Mouse (Mus musculus) stomach, postnatal 0 days (tissue): ENCODE data around the gene Hoga1. TPM values are rescaled to one million over a fixed set of nuclear protein-coding genes. Genes with fewer than 3 reads are reported as not detected.

ENCODE experiments used
- ATAC-seq: fragments of 200-750 bp; cut with Nextera tagmentation; 2 replicates; pipeline ENCODE4 v1.8.0; 2017; ENCODE audit not compliant: low FRiP score, low TSS enrichment
- DNase-seq: peaks from one replicate; pipeline ENCODE4 v3.0.0-alpha.2; 2016; ENCODE audit warnings: low spot score
- H3K27ac ChIP-seq: fragments of 300-500 bp; sonication (generic); replicated peaks from 2 replicates; pipeline ENCODE4 v1.5.1; 2014; ENCODE audit warnings: mild to moderate bottlenecking, control low read depth
- H3K27me3 ChIP-seq: fragments of 300-500 bp; sonication (generic); 2 replicates; pipeline ENCODE4 v1.6.1; 2014; ENCODE audit warnings: low read length; ENCODE audit not compliant: control insufficient read depth, insufficient read depth
- H3K36me3 ChIP-seq: fragments of 300-500 bp; sonication (generic); 2 replicates; pipeline ENCODE4 v1.6.1; 2014; ENCODE audit warnings: low read length, mixed read lengths; ENCODE audit not compliant: control insufficient read depth, insufficient read depth
- H3K4me1 ChIP-seq: fragments of 300-500 bp; sonication (generic); replicated peaks from 2 replicates; pipeline ENCODE4 v1.6.1; 2014; ENCODE audit warnings: antibody characterized with exemption; ENCODE audit not compliant: control insufficient read depth, insufficient read depth
- H3K4me2 ChIP-seq: fragments of 300-500 bp; sonication (generic); replicated peaks from 2 replicates; pipeline ENCODE4 v1.6.1; 2014; ENCODE audit warnings: low read depth, mild to moderate bottlenecking, control low read depth, moderate library complexity
- H3K4me3 ChIP-seq: fragments of 300-500 bp; sonication (generic); 2 replicates; pipeline ENCODE4 v1.5.1; 2014; ENCODE audit warnings: low read depth, low read length, control low read depth
- H3K9ac ChIP-seq: fragments of 300-500 bp; sonication (generic); 2 replicates; pipeline ENCODE4 v1.6.1; 2014; ENCODE audit warnings: mild to moderate bottlenecking, low read length, control low read depth, mixed read lengths
- H3K9me3 ChIP-seq: fragments of 300-500 bp; sonication (generic); 2 replicates; pipeline ENCODE4 v1.6.1; 2016; ENCODE audit warnings: low read length; ENCODE audit not compliant: control insufficient read depth
- CTCF ChIP-seq: IDR thresholded peaks from 2 replicates; pipeline ENCODE4 v1.5.1; 2016; ENCODE audit warnings: antibody characterized with exemption, low read depth, mild to moderate bottlenecking, moderate library complexity
- EP300 ChIP-seq: optimal IDR thresholded peaks from 2 replicates; pipeline ENCODE3; 2016; ENCODE audit warnings: antibody characterized with exemption
- WGBS: fragments of 180-500 bp; shearing (Covaris S2); extraction: QIAGEN DNeasy Blood & Tissue Kit; methylation state at CpG from one replicate; pipeline ENCODE4 v1.1.7; 2014; 5-methylcytosine and 5-hydroxymethylcytosine counted together
- polyA plus RNA-seq: library from polyadenylated mRNA; unstranded; fragments of >200 nt; fragmentation: Nextera tagmentation; extraction: Ambion mirVana; gene quantifications from 2 replicates; pipeline ENCODE4 v1.2.1, GENCODE M21; 2015

The Hoga1 gene
- polyA plus RNA-seq, 1 experiment from 2014 or later: 1.6 TPM

DNA sequence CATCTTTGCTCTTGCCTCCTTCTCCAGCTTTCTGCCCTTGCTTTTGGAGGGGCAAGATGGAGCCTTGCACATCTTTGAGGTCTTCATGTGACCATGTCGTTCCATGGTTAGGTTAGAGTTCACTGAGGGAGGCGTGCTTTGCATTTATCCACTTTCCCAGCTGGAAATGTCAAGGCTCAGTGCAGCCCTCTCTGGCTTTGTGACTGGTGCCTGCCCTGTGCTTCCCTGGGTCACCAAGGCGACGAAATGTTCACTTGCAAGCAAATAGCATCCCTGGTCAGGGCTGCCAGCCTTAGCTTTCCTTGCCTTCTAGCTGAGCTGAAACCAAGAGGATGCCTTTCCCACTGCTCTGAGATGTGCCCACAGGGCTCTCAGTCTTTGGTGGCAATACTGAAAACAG, 35.0 kb upstream of the Hoga1 start:
- ATAC-seq (no peak), DNase-seq (no peak)
- no peaks in the 10 kb centered on the region for H3K4me1 ChIP-seq
- H3K9me3 ChIP-seq: no peaks in the 10 kb centered on the region
- no peak overlapping the region for H3K4me2 ChIP-seq
- TF ChIP-seq CTCF: no peak
- no peak for TF ChIP-seq EP300
- no peak overlapping the region for H3K27ac ChIP-seq
- H3K27me3 ChIP-seq: no peaks in the 10 kb centered on the region
- no peak overlapping the region for H3K4me3 ChIP-seq
- WGBS: 64% methylated on average over 4 of the region's 4 CpGs
- no peaks in the 10 kb centered on the region for H3K36me3 ChIP-seq
- H3K9ac ChIP-seq: no peak overlapping the region

DNA sequence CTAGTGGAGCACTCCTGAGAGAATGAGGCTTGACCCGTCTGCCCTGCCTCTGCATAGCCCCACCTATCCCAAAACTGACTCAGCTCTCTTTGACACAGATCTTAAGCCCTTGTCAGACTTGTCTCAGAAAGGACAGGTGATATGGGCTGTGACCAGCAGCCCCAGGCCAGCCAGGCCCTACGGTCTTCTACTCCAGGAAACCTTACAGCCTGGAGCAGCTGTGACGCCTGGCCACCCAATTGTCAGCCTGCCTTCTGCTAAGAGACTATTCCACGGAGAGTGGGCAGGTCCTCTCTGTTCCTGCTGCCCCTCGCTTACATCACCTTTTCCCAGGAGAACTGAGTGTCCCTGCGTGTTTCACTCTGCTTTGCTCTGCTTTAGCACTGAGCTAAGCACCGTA, 34.3 kb upstream of the Hoga1 start:
- TF ChIP-seq CTCF (no peak), EP300 (no peak)
- Histone ChIP-seq H3K27ac (0 out of 2 replicates have a peak overlapping the region, but pooled peaks have one; percentile 25), H3K4me2 (no peak overlapping the region), H3K4me3 (no peak overlapping the region), H3K36me3 (no peaks in the 10 kb centered on the region), H3K27me3 (no peaks in the 10 kb centered on the region), H3K4me1 (no peaks in the 10 kb centered on the region), H3K9me3 (no peaks in the 10 kb centered on the region), H3K9ac (no peak overlapping the region)
- WGBS: 76% methylated on average over 7 of the region's 7 CpGs
- ATAC-seq: 0 out of 2 replicates have a peak, but pooled peaks have one; percentile 41
- no peak for DNase-seq

DNA sequence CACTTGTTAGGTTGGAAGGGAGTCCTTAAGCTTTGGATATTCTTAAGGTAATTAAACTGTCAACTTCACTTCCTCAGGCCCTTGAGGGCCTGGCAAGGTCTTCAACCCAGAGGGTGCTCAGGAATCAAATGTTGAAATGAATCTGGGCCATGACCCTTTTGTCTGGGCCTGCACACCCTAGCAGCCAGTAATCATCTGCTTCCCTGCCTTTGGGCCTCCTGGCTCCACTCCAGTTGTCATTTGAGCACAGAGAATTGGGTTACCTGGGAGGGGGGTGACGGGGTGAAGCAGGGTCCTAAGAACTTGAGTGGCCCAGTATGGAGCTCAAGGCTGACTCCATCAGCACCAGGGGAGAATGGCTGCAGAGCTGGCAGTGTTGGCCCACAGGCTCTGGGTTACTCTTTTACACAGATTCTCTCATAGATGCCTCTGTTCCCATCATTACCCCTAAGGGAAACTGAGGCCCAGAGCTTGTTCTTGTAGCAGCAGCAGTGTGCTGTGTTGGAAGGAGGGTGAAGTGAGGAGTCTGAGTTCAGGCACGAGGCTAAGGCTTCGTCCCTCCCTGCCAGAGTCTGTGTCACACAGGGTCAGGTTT, 31.1 kb upstream of the Hoga1 start:
- Histone ChIP-seq H3K27me3 (no peaks in the 10 kb centered on the region), H3K4me1 (peaks cover 12% of the 10 kb centered on the region), H3K27ac (no peak overlapping the region), H3K9me3 (no peaks in the 10 kb centered on the region), H3K4me3 (no peak overlapping the region), H3K4me2 (no peak overlapping the region), H3K9ac (no peak overlapping the region), H3K36me3 (no peaks in the 10 kb centered on the region)
- TF ChIP-seq EP300: no peak
- WGBS: 87% methylated on average over 3 of the region's 3 CpGs
- DNase-seq: no peak
- no peak for ATAC-seq

DNA sequence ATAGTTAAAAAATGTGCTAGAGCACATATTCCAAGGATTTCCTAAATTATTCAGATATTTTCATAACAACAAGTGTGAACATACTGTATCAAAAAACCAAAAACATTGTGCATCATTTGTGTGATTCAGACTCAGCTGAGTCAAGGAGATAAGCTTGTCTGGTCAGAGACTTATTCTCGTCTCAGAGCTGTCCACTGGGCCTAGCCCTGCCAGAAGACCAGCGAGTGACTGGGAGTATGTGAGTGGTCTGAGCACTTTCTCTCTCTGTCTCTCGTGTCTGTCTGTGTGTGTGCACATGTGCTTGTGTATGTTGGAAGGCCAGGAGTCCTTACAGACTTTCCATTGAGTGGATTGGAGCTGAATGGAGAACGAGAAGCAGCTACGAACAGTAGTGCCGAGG, 30.4 kb upstream of the Hoga1 start:
- H3K9ac ChIP-seq: no peak overlapping the region
- no peak overlapping the region for H3K4me2 ChIP-seq
- 79% methylated on average over 6 of the region's 6 CpGs for WGBS
- peaks cover 12% of the 10 kb centered on the region for H3K4me1 ChIP-seq
- no peak for ATAC-seq
- H3K4me3 ChIP-seq: no peak overlapping the region
- H3K27me3 ChIP-seq: no peaks in the 10 kb centered on the region
- no peak overlapping the region for H3K27ac ChIP-seq
- H3K9me3 ChIP-seq: no peaks in the 10 kb centered on the region
- no peak for DNase-seq
- TF ChIP-seq CTCF: no peak
- TF ChIP-seq EP300: no peak
- H3K36me3 ChIP-seq: no peaks in the 10 kb centered on the region

DNA sequence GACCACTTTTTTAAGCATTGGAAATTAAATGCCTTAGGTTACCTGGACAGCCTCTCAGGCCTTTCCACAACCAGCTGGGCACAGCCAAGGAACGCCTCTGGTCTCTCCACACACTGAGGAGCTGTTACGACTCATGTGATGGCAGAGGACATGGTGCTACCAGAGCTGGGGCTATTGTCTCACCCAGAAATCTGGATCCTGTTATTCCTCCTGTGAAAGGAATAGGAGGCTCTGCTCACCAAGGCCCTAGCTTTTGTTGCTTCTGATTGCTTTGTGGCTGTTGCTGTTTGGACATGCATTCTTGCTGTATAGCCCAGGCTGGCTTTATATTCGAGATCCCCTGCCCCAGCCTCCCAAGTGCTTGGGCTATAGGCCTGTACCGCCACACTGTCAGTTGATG, 29.2 kb upstream of the Hoga1 start:
- Histone ChIP-seq H3K4me3 (no peak overlapping the region), H3K4me1 (peaks cover 12% of the 10 kb centered on the region), H3K27ac (peak overlapping the region; percentile 89), H3K27me3 (no peaks in the 10 kb centered on the region), H3K36me3 (no peaks in the 10 kb centered on the region), H3K4me2 (no peak overlapping the region), H3K9ac (no peak overlapping the region), H3K9me3 (no peaks in the 10 kb centered on the region)
- 68% methylated on average over 4 of the region's 4 CpGs for WGBS
- ATAC-seq (no peak), DNase-seq (no peak)
- TF ChIP-seq EP300: no peak

DNA sequence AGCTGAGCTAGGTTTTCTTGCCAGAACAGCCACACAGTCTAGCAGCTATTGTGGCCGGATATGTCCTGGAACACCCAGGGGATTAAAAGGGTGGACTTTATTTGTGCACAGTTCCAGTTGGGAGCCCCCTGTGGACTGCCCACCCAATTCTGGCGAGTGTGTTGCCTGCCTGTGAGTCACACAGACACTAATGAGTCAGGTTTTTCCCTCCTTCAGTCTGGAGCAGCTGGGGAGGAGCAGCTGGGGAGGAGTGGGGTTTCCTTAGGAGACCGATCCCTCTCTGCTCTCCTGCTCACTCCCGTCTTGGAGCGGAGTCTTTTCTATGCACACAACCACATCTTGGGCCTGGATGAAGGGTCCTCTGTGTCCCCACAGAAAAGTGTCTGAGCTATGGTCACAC, 28.6 kb upstream of the Hoga1 start:
- no peaks in the 10 kb centered on the region for H3K36me3 ChIP-seq
- WGBS: 46% methylated on average over 5 of the region's 5 CpGs
- peaks cover 12% of the 10 kb centered on the region for H3K4me1 ChIP-seq
- peak overlapping the region; percentile 89 for H3K27ac ChIP-seq
- H3K4me3 ChIP-seq: no peak overlapping the region
- no peaks in the 10 kb centered on the region for H3K27me3 ChIP-seq
- DNase-seq (no peak), ATAC-seq (peak; percentile 58)
- no peak overlapping the region for H3K4me2 ChIP-seq
- TF ChIP-seq EP300 (no peak), CTCF (0 out of 2 replicates have a peak, but pooled peaks have one; percentile 3)
- no peak overlapping the region; the same call in 1 of the 2 replicates for H3K9ac ChIP-seq
- no peaks in the 10 kb centered on the region for H3K9me3 ChIP-seq
